Mouse (Mus musculus): ENCODE results near the gene Tagln3.

GRCm38 (mm10) chr16:45686833-45687232 lies 37.6 kb downstream of the Tagln3 start:
- TF ChIP-seq CTCF (IDR thresholded peaks at IDR 0.05; ENCODE audit: insufficient read depth, low read depth, low read length) (no peak), POLR2A (IDR thresholded peaks at IDR 0.05; ENCODE audit: insufficient read depth, low read depth, low read length) (no peak)
